Mouse (Mus musculus) thymus, postnatal 0 days (tissue): ENCODE results near the gene Map2k2. TPM values are rescaled to one million over a fixed set of nuclear protein-coding genes. Genes with fewer than 3 reads are reported as not detected.

Experiments used
- DNase-seq: peaks from one replicate; pipeline ENCODE4 v3.0.0-alpha.2; 2015; ENCODE audit warnings: low spot score
- polyA plus RNA-seq: library from polyadenylated mRNA; unstranded; fragments of >200 nt; fragmentation: Nextera tagmentation; extraction: Ambion mirVana; gene quantifications from 2 replicates; pipeline ENCODE4 v1.2.1, GENCODE M21; 2015

The Map2k2 gene
- polyA plus RNA-seq, 1 experiment from 2014 or later: 150 TPM

- DNase-seq: no peak
Observed at GRCm38 (mm10) chr10:81141455-81142210, 35.9 kb downstream of the Map2k2 start.

- no peak for DNase-seq
Observed at GRCm38 (mm10) chr10:81142551-81142981, 36.9 kb downstream of the Map2k2 start.

- no peak for DNase-seq
Observed at GRCm38 (mm10) chr10:81143157-81143633, 37.5 kb downstream of the Map2k2 start.

- DNase-seq: no peak
Observed at GRCm38 (mm10) chr10:81143845-81144437, 38.2 kb downstream of the Map2k2 start.

- no peak for DNase-seq
Observed at GRCm38 (mm10) chr10:81144667-81145066, 39.0 kb downstream of the Map2k2 start.

- DNase-seq: no peak
Observed at GRCm38 (mm10) chr10:81145307-81145706, 39.6 kb downstream of the Map2k2 start.

GRCm38 (mm10) chr10:81145778-81146177 is 40.1 kb downstream of the Map2k2 start:
- no peak for DNase-seq

- DNase-seq: no peak
Observed at GRCm38 (mm10) chr10:81146296-81146695, 40.6 kb downstream of the Map2k2 start.

GRCm38 (mm10) chr10:81151261-81151660 is 45.5 kb downstream of the Map2k2 start:
- DNase-seq: no peak

GRCm38 (mm10) chr10:81152609-81153008 is 46.9 kb downstream of the Map2k2 start:
- DNase-seq: no peak

GRCm38 (mm10) chr10:81154313-81154712 is 48.6 kb downstream of the Map2k2 start:
- no peak for DNase-seq

GRCm38 (mm10) chr10:81154736-81155135 is 49.0 kb downstream of the Map2k2 start:
- DNase-seq: no peak

GRCm38 (mm10) chr10:81161602-81162317 is 56.0 kb downstream of the Map2k2 start:
- no peak for DNase-seq

- peak; percentile 27 for DNase-seq
Observed at GRCm38 (mm10) chr10:81162318-81162652, 56.6 kb downstream of the Map2k2 start.

- no peak for DNase-seq
Observed at GRCm38 (mm10) chr10:81165118-81165517, 59.4 kb downstream of the Map2k2 start.

- peak; percentile 100 for DNase-seq
Observed at GRCm38 (mm10) chr10:81167200-81168086, 61.7 kb downstream of the Map2k2 start, which contains the start of gene Pias4. Gene Pias4, minus strand, starts transcription at chr10:81167923.

- DNase-seq: no peak
Observed at GRCm38 (mm10) chr10:81168087-81168431, 62.3 kb downstream of the Map2k2 start.

- DNase-seq: peak; percentile 93
Observed at GRCm38 (mm10) chr10:81168521-81169244, 63.0 kb downstream of the Map2k2 start.

- peak; percentile 73 for DNase-seq
Observed at GRCm38 (mm10) chr10:81169411-81169900, 63.7 kb downstream of the Map2k2 start.

GRCm38 (mm10) chr10:81173132-81173531 is 67.4 kb downstream of the Map2k2 start:
- DNase-seq: peak; percentile 91
